Mouse (Mus musculus) myocyte (in vitro differentiated cells): ENCODE results near the gene Myo19. TPM values are rescaled to one million over a fixed set of nuclear protein-coding genes. Genes with fewer than 3 reads are reported as not detected.

ENCODE experiments used
- H3K27me3 ChIP-seq: one replicate; pipeline ENCODE4 v1.6.1; 2011; ENCODE audit not compliant: control insufficient read depth, insufficient read depth, insufficient read length
- H3K36me3 ChIP-seq: one replicate; pipeline ENCODE4 v1.6.1; 2011; ENCODE audit not compliant: control insufficient read depth, insufficient read depth
- H3K4me2 ChIP-seq: one replicate; pipeline ENCODE4 v1.6.1; 2011; ENCODE audit warnings: low read depth, control low read depth
- H3K4me3 ChIP-seq: one replicate; pipeline ENCODE4 v1.5.1; 2011; ENCODE audit warnings: mild to moderate bottlenecking, control low read depth, moderate library complexity
- H3K79me2 ChIP-seq: one replicate; pipeline ENCODE4 v1.6.1; 2011; ENCODE audit not compliant: control insufficient read depth, insufficient read depth
- H3ac ChIP-seq: one replicate; pipeline ENCODE4 v1.6.1; 2011; ENCODE audit not compliant: control insufficient read depth, insufficient read length
- CEBPB ChIP-seq: IDR thresholded peaks from 2 replicates; pipeline ENCODE4 v1.6.1; 2011; ENCODE audit warnings: mild to moderate bottlenecking, moderate library complexity; ENCODE audit not compliant: poor library complexity, insufficient read depth, severe bottlenecking
- E2F4 ChIP-seq: IDR thresholded peaks from one replicate; pipeline ENCODE4 v1.6.1; 2011; ENCODE audit warnings: mild to moderate bottlenecking, control low read depth, moderate library complexity; ENCODE audit not compliant: insufficient read depth
- MAX ChIP-seq: IDR thresholded peaks from one replicate; pipeline ENCODE4 v1.6.1; 2011; ENCODE audit warnings: low read depth, mild to moderate bottlenecking, control low read depth
- MYOD1 ChIP-seq, 3 experiments: IDR thresholded peaks; one replicate each; pipeline ENCODE4 v1.6.1; 2011; ENCODE audit warnings: control low read depth in 2 of 3, low read depth in 2 of 3, mild to moderate bottlenecking in 2 of 3, moderate library complexity in 1 of 3; ENCODE audit not compliant: insufficient read length in 2 of 3, control insufficient read depth in 1 of 3
- MYOG ChIP-seq, 3 experiments: IDR thresholded peaks; one replicate each; pipeline ENCODE4 v1.6.1; 2011; ENCODE audit warnings: control low read depth in 2 of 3, low read depth in 2 of 3, mild to moderate bottlenecking in 2 of 3; ENCODE audit not compliant: insufficient read length in 2 of 3, control insufficient read depth in 1 of 3, insufficient read depth in 1 of 3
- POLR2A ChIP-seq: IDR thresholded peaks from one replicate; pipeline ENCODE4 v1.6.1; 2011; ENCODE audit warnings: low read depth, mild to moderate bottlenecking, control low read depth, moderate library complexity; ENCODE audit not compliant: insufficient read length
- POLR2AphosphoS2 ChIP-seq: IDR thresholded peaks from one replicate; pipeline ENCODE4 v1.6.1; 2011; ENCODE audit warnings: low read depth, control low read depth; ENCODE audit not compliant: insufficient read length
- REST ChIP-seq: IDR thresholded peaks from one replicate; pipeline ENCODE4 v1.6.1; 2011; ENCODE audit warnings: mild to moderate bottlenecking, control low read depth, moderate library complexity; ENCODE audit not compliant: insufficient read depth, insufficient read length
- SRF ChIP-seq: IDR thresholded peaks from one replicate; pipeline ENCODE4 v1.6.1; 2011; ENCODE audit warnings: low read depth; ENCODE audit not compliant: control insufficient read depth, insufficient read length
- TCF12 ChIP-seq: IDR thresholded peaks from one replicate; pipeline ENCODE4 v1.6.1; 2011; ENCODE audit warnings: mild to moderate bottlenecking, control low read depth; ENCODE audit not compliant: poor library complexity, insufficient read depth, severe bottlenecking
- TCF3 ChIP-seq: IDR thresholded peaks from one replicate; pipeline ENCODE4 v1.6.1; 2011; ENCODE audit warnings: low read depth, control low read depth; ENCODE audit not compliant: insufficient read length
- USF1 ChIP-seq: IDR thresholded peaks from one replicate; pipeline ENCODE4 v1.6.1; 2011; ENCODE audit warnings: low read depth, mild to moderate bottlenecking, control low read depth, moderate library complexity
- polyA plus RNA-seq: library from polyadenylated mRNA; unstranded; fragments of >200 nt; fragmentation: generic; extraction: Trizol; gene quantifications from one replicate; pipeline ENCODE4 v1.2.1, GENCODE M21; 2012; ENCODE audit warnings: missing spikeins

Gene Myo19
- polyA plus RNA-seq, 1 experiment = 4.8 TPM

DNA sequence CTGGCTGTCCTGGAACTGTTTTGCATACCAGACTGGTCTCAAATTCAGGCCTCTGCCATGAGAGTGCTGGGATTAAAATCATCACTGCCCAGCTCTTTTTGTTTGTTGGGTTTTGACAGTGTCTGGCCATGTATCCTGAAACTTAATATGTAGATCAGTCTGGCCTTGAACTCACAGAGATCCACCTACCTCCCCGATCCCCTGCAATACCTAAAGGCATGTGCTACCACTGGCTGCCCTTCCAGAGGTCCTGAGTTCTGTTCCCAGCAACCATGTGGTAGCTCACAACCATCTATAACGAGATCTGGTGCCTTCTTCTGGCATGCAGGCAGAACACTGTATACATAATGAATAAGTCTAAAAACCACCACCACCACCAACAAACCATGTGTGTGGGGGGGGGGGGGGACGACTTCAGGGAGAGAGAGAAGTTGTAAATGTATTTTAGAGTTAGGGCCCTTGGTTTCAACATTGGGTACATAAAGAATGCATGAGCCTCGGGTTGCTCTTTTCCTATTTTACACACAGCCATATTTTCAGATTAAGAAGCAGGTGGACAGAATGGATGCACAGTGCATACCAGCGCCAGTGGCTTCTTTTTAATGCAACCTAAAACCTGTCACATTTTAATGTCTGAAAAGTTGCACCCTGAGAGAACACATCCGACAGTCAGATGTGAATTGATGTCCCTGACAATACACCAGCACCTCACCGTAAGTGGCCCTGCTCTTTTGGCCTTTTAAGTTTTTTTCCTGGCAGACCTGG lies 759 bp upstream of the Myo19 start:
- H3K4me2 ChIP-seq = peak overlapping the region; percentile 78
- H3ac ChIP-seq = peak overlapping the region; percentile 43
- TF ChIP-seq SRF (no peak), POLR2AphosphoS2 (no peak), USF1 (no peak), CEBPB (no peak), MAX (no peak), E2F4 (no peak), TCF12 (no peak), TCF3 (no peak), POLR2A (no peak), MYOG (IDR thresholded peaks at IDR 0.05; ENCODE audit: control insufficient read depth in 1 of 3, insufficient read depth in 1 of 3, insufficient read length in 2 of 3, low read depth in 2 of 3) (no peak), MYOD1 (IDR thresholded peaks at IDR 0.05; ENCODE audit: control insufficient read depth in 1 of 3, insufficient read length in 2 of 3, low read depth in 2 of 3) (no peak), REST (no peak)
- H3K27me3 ChIP-seq = no peaks in the 10 kb centered on the region
- peaks cover 5% of the 10 kb centered on the region for H3K36me3 ChIP-seq
- H3K4me3 ChIP-seq = peak overlapping the region; percentile 88
- H3K79me2 ChIP-seq = peaks cover 21% of the 10 kb centered on the region

DNA sequence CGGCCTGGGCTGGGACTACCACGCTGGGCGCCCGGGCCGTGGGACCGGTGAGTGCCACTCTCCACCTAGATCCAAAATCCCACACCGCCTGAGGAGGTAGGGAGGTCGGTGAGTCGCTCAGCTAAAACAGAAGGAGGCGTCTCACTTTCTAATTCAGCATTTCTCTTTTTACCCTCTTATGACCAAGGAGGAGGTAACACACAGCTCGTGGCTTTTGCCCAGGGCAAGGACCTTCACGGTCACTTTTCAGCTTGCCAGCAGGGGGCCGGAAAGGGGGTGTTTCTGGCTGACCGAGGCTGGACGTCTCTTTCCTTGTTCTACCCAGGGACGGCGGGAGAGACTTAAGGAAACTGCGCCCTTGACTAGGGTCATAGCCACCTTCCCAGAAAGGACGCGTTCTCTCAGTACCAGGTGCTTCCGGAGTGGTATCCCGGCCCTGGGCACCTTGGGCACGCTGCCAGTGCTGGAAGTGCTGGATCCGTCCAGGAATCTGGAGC lies 565 bp downstream of the Myo19 start:
- Histone ChIP-seq H3ac (peak overlapping the region; percentile 43), H3K4me2 (peak overlapping the region; percentile 93), H3K36me3 (peaks cover 16% of the 10 kb centered on the region), H3K79me2 (peaks cover 21% of the 10 kb centered on the region), H3K27me3 (no peaks in the 10 kb centered on the region), H3K4me3 (peak overlapping the region; percentile 88)
- no peak for TF ChIP-seq TCF12
- TF ChIP-seq POLR2A = peak; percentile 7

- Histone ChIP-seq H3K4me3 (peak overlapping the region; percentile 88), H3K79me2 (peaks cover 21% of the 10 kb centered on the region), H3K4me2 (peak overlapping the region; percentile 93), H3K27me3 (no peaks in the 10 kb centered on the region), H3ac (peak overlapping the region; percentile 43), H3K36me3 (peaks cover 19% of the 10 kb centered on the region)
- no peak for TF ChIP-seq POLR2A
- TF ChIP-seq MAX = no peak
- no peak for TF ChIP-seq CEBPB
- no peak for TF ChIP-seq REST
- no peak for TF ChIP-seq SRF
- no peak for TF ChIP-seq USF1
- TF ChIP-seq POLR2AphosphoS2 = no peak
- TF ChIP-seq TCF3 = no peak
Observed at GRCm38 (mm10) chr11:84880971-84881370, 1.0 kb downstream of the Myo19 start.

DNA sequence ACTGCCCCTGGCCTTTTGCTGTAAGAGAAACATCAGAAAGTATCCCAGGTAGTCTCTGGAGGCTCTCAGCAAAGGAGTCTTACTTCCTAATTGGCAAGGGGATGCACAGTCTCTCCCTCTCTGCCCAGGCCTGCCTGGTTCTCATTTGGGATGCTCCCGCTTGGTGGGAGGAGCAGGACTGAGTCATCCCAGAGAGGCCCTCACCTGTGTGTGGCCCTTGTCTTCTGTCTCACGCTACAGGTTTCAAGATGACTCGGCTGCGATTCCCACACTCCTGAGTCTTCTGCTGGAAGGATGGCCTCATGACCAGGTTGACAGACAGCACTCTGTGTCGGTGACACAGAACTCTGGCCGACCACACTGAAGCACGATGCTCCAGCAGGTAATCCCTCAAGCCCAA lies 2.4 kb downstream of the Myo19 start:
- Histone ChIP-seq H3K27me3 (no peaks in the 10 kb centered on the region), H3K4me3 (no peak overlapping the region), H3ac (no peak overlapping the region), H3K4me2 (no peak overlapping the region), H3K79me2 (peaks cover 21% of the 10 kb centered on the region), H3K36me3 (peaks cover 19% of the 10 kb centered on the region)
- TF ChIP-seq POLR2AphosphoS2 (no peak), REST (no peak), TCF3 (no peak), SRF (no peak), POLR2A (no peak), MYOD1 (IDR thresholded peaks at IDR 0.05; ENCODE audit: control insufficient read depth in 1 of 3, insufficient read length in 2 of 3, low read depth in 2 of 3) (no peak), USF1 (no peak), MYOG (IDR thresholded peaks at IDR 0.05; ENCODE audit: control insufficient read depth in 1 of 3, insufficient read depth in 1 of 3, insufficient read length in 2 of 3, low read depth in 2 of 3) (no peak), MAX (no peak), TCF12 (no peak)

- Histone ChIP-seq H3K79me2 (peaks cover 10% of the 10 kb centered on the region), H3K4me2 (no peak overlapping the region), H3K27me3 (no peaks in the 10 kb centered on the region), H3K36me3 (peaks cover 19% of the 10 kb centered on the region), H3ac (no peak overlapping the region), H3K4me3 (no peak overlapping the region)
- TF ChIP-seq MYOG (IDR thresholded peaks at IDR 0.05; ENCODE audit: control insufficient read depth in 1 of 3, insufficient read depth in 1 of 3, insufficient read length in 2 of 3, low read depth in 2 of 3) = no peak
- TF ChIP-seq CEBPB = no peak
- TF ChIP-seq E2F4 = no peak
- no peak for TF ChIP-seq SRF
- no peak for TF ChIP-seq TCF3
- TF ChIP-seq TCF12 = no peak
- no peak for TF ChIP-seq MYOD1 (IDR thresholded peaks at IDR 0.05; ENCODE audit: control insufficient read depth in 1 of 3, insufficient read length in 2 of 3, low read depth in 2 of 3)
- no peak for TF ChIP-seq REST
- no peak for TF ChIP-seq MAX
- TF ChIP-seq USF1 = no peak
- TF ChIP-seq POLR2A = no peak
- no peak for TF ChIP-seq POLR2AphosphoS2
Observed at GRCm38 (mm10) chr11:84885238-84885637, 5.3 kb downstream of the Myo19 start.
